In genomic region chr10:79543884-79544597, GRCm38 (mm10) we compare ENCODE assay signal across 20 mouse cellular contexts. TPM values are rescaled to one million over a fixed set of nuclear protein-coding genes. Genes with fewer than 3 reads are reported as not detected.
DNase-seq lines count a peak whose midpoint lies in the region; ATAC-seq lines count a peak whose summit lies in the region.
"Had no signal": no experiment of that assay in that cellular context is flagged by ENCODE, and none has a peak within 500 bp of the region (broad histone marks: within the 10 kb centered on the region; RNA-seq: fewer than 3 reads in every experiment).

No protein-coding gene starts in this region.

- peak; percentile 3 for DNase-seq in kidney, postnatal 10 days
- DNase-seq in adrenal gland, postnatal 10 days: peak; percentile 60
- peak; percentile 6 for DNase-seq in embryonic facial prominence, embryonic 10.5 days (ENCODE audit: low spot score)
- no peak for DNase-seq in gastrocnemius, postnatal 36 days
- no peak for DNase-seq in adipocyte (ENCODE audit: low spot score)
- DNase-seq: embryo, embryonic 11 days; kidney, adult 11 months; left cerebral cortex, postnatal 4 days; lung, embryonic 14.5 days; right cerebral cortex, adult 18-20 months; thymus, adult 18-20 months had no signal

- H3K4me3 ChIP-seq in kidney, embryonic 16.5 days (ENCODE audit: low read length): no peak overlapping the region
- H3K4me3 ChIP-seq in embryonic facial prominence, embryonic 10.5 days: no peak overlapping the region
- no peak overlapping the region for H3K4me3 ChIP-seq in liver, embryonic 16.5 days (ENCODE audit: low read depth, low read length)
- H3K4me3 ChIP-seq: midbrain, embryonic 12.5 days had no signal

- no peaks in the 10 kb centered on the region for H3K9me3 ChIP-seq in kidney, embryonic 16.5 days (ENCODE audit: low read length)
- H3K9me3 ChIP-seq in embryonic facial prominence, embryonic 10.5 days: no peaks in the 10 kb centered on the region
- H3K9me3 ChIP-seq in liver, embryonic 16.5 days (replicated peaks; ENCODE audit: control insufficient read depth, low read length): no peaks in the 10 kb centered on the region
- H3K9me3 ChIP-seq: midbrain, embryonic 12.5 days had no signal

- no peak overlapping the region for H3K9ac ChIP-seq in kidney, embryonic 16.5 days (replicated peaks; ENCODE audit: low read length)
- no peak overlapping the region for H3K9ac ChIP-seq in liver, embryonic 16.5 days (ENCODE audit: low read depth, low read length)
- H3K9ac ChIP-seq: lung, embryonic 14.5 days; midbrain, embryonic 12.5 days had no signal

- no peak overlapping the region for H3K4me2 ChIP-seq in kidney, embryonic 16.5 days (replicated peaks; ENCODE audit: low read depth, low read length)
- H3K4me2 ChIP-seq in liver, embryonic 16.5 days (ENCODE audit: low read depth, low read length): no peak overlapping the region
- H3K4me2 ChIP-seq: heart, embryonic 11.5 days; lung, embryonic 14.5 days; midbrain, embryonic 12.5 days had no signal

- H3K27ac ChIP-seq in kidney, embryonic 16.5 days (ENCODE audit: low read length): no peak overlapping the region
- H3K27ac ChIP-seq in embryonic facial prominence, embryonic 10.5 days (replicated peaks): no peak overlapping the region
- H3K27ac ChIP-seq in liver, embryonic 16.5 days (ENCODE audit: low read length): no peak overlapping the region
- H3K27ac ChIP-seq: macrophage; midbrain, embryonic 12.5 days had no signal

- peaks cover 92% of the 10 kb centered on the region for H3K36me3 ChIP-seq in kidney, embryonic 16.5 days (ENCODE audit: insufficient read depth, low read length)
- peaks cover 100% of the 10 kb centered on the region for H3K36me3 ChIP-seq in embryonic facial prominence, embryonic 10.5 days (replicated peaks)
- H3K36me3 ChIP-seq in liver, embryonic 16.5 days (ENCODE audit: control insufficient read depth, insufficient read depth): peaks cover 15% of the 10 kb centered on the region

- H3K27me3 ChIP-seq in kidney, embryonic 16.5 days (ENCODE audit: insufficient read depth, low read length): no peaks in the 10 kb centered on the region
- no peaks in the 10 kb centered on the region for H3K27me3 ChIP-seq in embryonic facial prominence, embryonic 10.5 days (replicated peaks; ENCODE audit: low read depth, poor library complexity, severe bottlenecking)
- no peaks in the 10 kb centered on the region for H3K27me3 ChIP-seq in liver, embryonic 16.5 days (ENCODE audit: control insufficient read depth, insufficient read depth, low read depth, low read length)
- H3K27me3 ChIP-seq: midbrain, embryonic 12.5 days had no signal

- WGBS in kidney, embryonic 16.5 days: 74% methylated on average over 9 of the region's 9 CpGs
- WGBS in embryonic facial prominence, embryonic 10.5 days: 86% methylated on average over 9 of the region's 9 CpGs
- WGBS in liver, embryonic 16.5 days (ENCODE audit: insufficient replicate concordance): 58% methylated on average over 9 of the region's 9 CpGs

- H3K4me1 ChIP-seq in kidney, embryonic 16.5 days (ENCODE audit: insufficient read depth, low read length): no peaks in the 10 kb centered on the region
- H3K4me1 ChIP-seq in embryonic facial prominence, embryonic 10.5 days: no peaks in the 10 kb centered on the region
- H3K4me1 ChIP-seq in liver, embryonic 16.5 days (ENCODE audit: control insufficient read depth, low read depth, low read length): no peaks in the 10 kb centered on the region; the same call in 1 of the 2 replicates
- H3K4me1 ChIP-seq: midbrain, embryonic 12.5 days had no signal

- intact Hi-C loops in gastrocnemius, postnatal 36 days (cut with DNase I): no loop called here

- no peak for ATAC-seq in kidney, embryonic 16.5 days (ENCODE audit: low FRiP score, low TSS enrichment)
- ATAC-seq in liver, embryonic 16.5 days (ENCODE audit: low read depth): peak; percentile 52
- ATAC-seq: forebrain, embryonic 14.5 days had no signal

RNA-seq across cellular contexts. Expression of gene Plpp2, which starts 10.4 kb away (rescaled TPM):
- polyA plus RNA-seq in kidney, embryonic 16.5 days (2015; fragmentation: Nextera tagmentation; extraction: Ambion mirVana): 53.6 and 58.1 TPM in 2 replicates
- 10 to 100 TPM; 16.4 to 19.4 TPM for total RNA-seq in adrenal gland, postnatal 10 days (2021)
- 28.4 and 29.2 TPM in 2 replicates for polyA plus RNA-seq in embryonic facial prominence, embryonic 10.5 days (2016; fragmentation: Nextera tagmentation; extraction: Ambion mirVana)
- 24.2 and 26.0 TPM in 2 replicates for polyA plus RNA-seq in liver, embryonic 16.5 days (2015; fragmentation: Nextera tagmentation; extraction: Ambion mirVana)
- under 1 TPM; 0.56 to 0.96 TPM for total RNA-seq in gastrocnemius, postnatal 36 days (2021)

RNA-seq across cellular contexts. Expression of gene Mier2, which starts 11.0 kb away (rescaled TPM):
- polyA plus RNA-seq in kidney, embryonic 16.5 days (2015; fragmentation: Nextera tagmentation; extraction: Ambion mirVana): 56.2 and 60.1 TPM in 2 replicates
- total RNA-seq in adrenal gland, postnatal 10 days (2021): 10 to 100 TPM; 27.3 to 31.8 TPM
- 76.4 and 77.3 TPM in 2 replicates for polyA plus RNA-seq in embryonic facial prominence, embryonic 10.5 days (2016; fragmentation: Nextera tagmentation; extraction: Ambion mirVana)
- polyA plus RNA-seq in liver, embryonic 16.5 days (2015; fragmentation: Nextera tagmentation; extraction: Ambion mirVana): 10.6 and 11.6 TPM in 2 replicates
- total RNA-seq in gastrocnemius, postnatal 36 days (2021): 10 to 100 TPM; 14.0 to 15.2 TPM

RNA-seq across cellular contexts. Expression of gene Theg, which starts 43.1 kb away (rescaled TPM):
- not detected in 2 replicates for polyA plus RNA-seq in kidney, embryonic 16.5 days (2015; fragmentation: Nextera tagmentation; extraction: Ambion mirVana)
- total RNA-seq in adrenal gland, postnatal 10 days (2021): not detected
- not detected in 2 replicates for polyA plus RNA-seq in embryonic facial prominence, embryonic 10.5 days (2016; fragmentation: Nextera tagmentation; extraction: Ambion mirVana)
- not detected in 2 replicates for polyA plus RNA-seq in liver, embryonic 16.5 days (2015; fragmentation: Nextera tagmentation; extraction: Ambion mirVana)
- not detected for total RNA-seq in gastrocnemius, postnatal 36 days (2021)
- total RNA-seq: gastrocnemius, adult 18-20 months; hematopoietic stem cell, adult 5-6 weeks; layer of hippocampus, postnatal 10 days; left cerebral cortex, postnatal 4 days had no signal
- polyA plus RNA-seq: forebrain, embryonic 14.5 days; heart, embryonic 11.5 days; lung, embryonic 14.5 days; macrophage; midbrain, embryonic 12.5 days had no signal

Comparison
In these comparisons a context has a peak if more than half of its experiments do, and no peak if none do; other contexts are left out.
1. DNase-seq: peak in kidney, postnatal 10 days (single experiment), adrenal gland, postnatal 10 days (single experiment) and embryonic facial prominence, embryonic 10.5 days (single experiment); none in gastrocnemius, postnatal 36 days (0 of 2) and adipocyte (single experiment).